Mouse (Mus musculus) cortical plate, adult 2 months (tissue): ENCODE measurements at regions not wholly inside any gene's neighbourhood (a gene's known extent, or its start where the extent isn't known, plus 50 kb on each side); places are given as distances from the start of the nearest gene placed in this dataset.

Source experiments
- CTCF ChIP-seq: fragments of 200-500 bp; IDR thresholded peaks from 2 replicates; pipeline ENCODE4 v1.5.1; 2011; ENCODE audit warnings: mild to moderate bottlenecking, control low read depth, low read length; ENCODE audit not compliant: insufficient read depth; ENCODE audit errors: extremely low read depth
- POLR2A ChIP-seq: fragments of 200-500 bp; IDR thresholded peaks from 2 replicates; pipeline ENCODE4 v1.6.1; 2011; ENCODE audit warnings: mild to moderate bottlenecking, low read length, control low read depth; ENCODE audit not compliant: insufficient read depth; ENCODE audit errors: extremely low read depth

GRCm38 (mm10) chr14:29862032-29862431 lies 106.1 kb upstream of the Selenok start:
- TF ChIP-seq CTCF (no peak), POLR2A (no peak)
